Mouse (Mus musculus) heart, embryonic 12.5 days (tissue): ENCODE measurements around the gene Sag. TPM values are rescaled to one million over a fixed set of nuclear protein-coding genes. Genes with fewer than 3 reads are reported as not detected.

ENCODE experiments used
- ATAC-seq: fragments of 200-750 bp; cut with Nextera tagmentation; 2 replicates; pipeline ENCODE4 v1.8.0; 2017; ENCODE audit warnings: moderate TSS enrichment, moderate library complexity; ENCODE audit not compliant: insufficient number of reproducible peaks, low FRiP score
- H3K27ac ChIP-seq: fragments of 300-500 bp; sonication (generic); 2 replicates; pipeline ENCODE4 v1.5.1; 2016; ENCODE audit warnings: mild to moderate bottlenecking, moderate library complexity; ENCODE audit not compliant: poor library complexity, severe bottlenecking
- H3K27me3 ChIP-seq: fragments of 300-500 bp; sonication (generic); replicated peaks from 2 replicates; pipeline ENCODE4 v1.6.1; 2016; ENCODE audit warnings: mild to moderate bottlenecking, moderate library complexity
- H3K36me3 ChIP-seq: fragments of 300-500 bp; sonication (generic); 2 replicates; pipeline ENCODE4 v1.6.1; 2016; ENCODE audit warnings: mild to moderate bottlenecking, moderate library complexity
- H3K4me1 ChIP-seq: fragments of 300-500 bp; sonication (generic); replicated peaks from 2 replicates; pipeline ENCODE4 v1.6.1; 2016; ENCODE audit warnings: mild to moderate bottlenecking
- H3K4me2 ChIP-seq: fragments of 300-500 bp; sonication (generic); 2 replicates; pipeline ENCODE4 v1.6.1; 2016; ENCODE audit warnings: mild to moderate bottlenecking, moderate library complexity
- H3K4me3 ChIP-seq: fragments of 300-500 bp; sonication (generic); 2 replicates; pipeline ENCODE4 v1.5.1; 2016; ENCODE audit warnings: mild to moderate bottlenecking
- H3K9ac ChIP-seq: fragments of 300-500 bp; sonication (generic); 2 replicates; pipeline ENCODE4 v1.6.1; 2016; ENCODE audit warnings: mild to moderate bottlenecking, moderate library complexity
- H3K9me3 ChIP-seq: fragments of 300-500 bp; sonication (generic); replicated peaks from 2 replicates; pipeline ENCODE4 v1.6.1; 2016; ENCODE audit warnings: mild to moderate bottlenecking, moderate library complexity
- WGBS: fragments of 180-500 bp; shearing (Covaris S2); methylation state at CpG from one replicate; pipeline ENCODE4 v1.1.7; 2016; 5-methylcytosine and 5-hydroxymethylcytosine counted together
- polyA plus RNA-seq: library from polyadenylated mRNA; unstranded; fragments of >200 nt; fragmentation: Nextera tagmentation; extraction: Ambion mirVana; gene quantifications from 2 replicates; pipeline ENCODE4 v1.2.1, GENCODE M21; 2016

Gene Sag
- polyA plus RNA-seq, 1 experiment from 2014 or later, result 0.70 TPM

- no peak overlapping the region for H3K9ac ChIP-seq
- no peak overlapping the region for H3K27ac ChIP-seq
- H3K4me1 ChIP-seq, result peaks cover 43% of the 10 kb centered on the region
- no peaks in the 10 kb centered on the region for H3K27me3 ChIP-seq
- no peaks in the 10 kb centered on the region for H3K36me3 ChIP-seq
- no peaks in the 10 kb centered on the region for H3K9me3 ChIP-seq
- H3K4me2 ChIP-seq, result no peak overlapping the region
- WGBS, result 82% methylated on average over 1 of the region's 1 CpGs
- no peak for ATAC-seq
- no peak overlapping the region for H3K4me3 ChIP-seq
Observed at GRCm38 (mm10) chr1:87855522-87855921, 52.0 kb downstream of the Sag start.

- 67% methylated on average over 3 of the region's 3 CpGs for WGBS
- Histone ChIP-seq H3K36me3 (no peaks in the 10 kb centered on the region), H3K4me1 (peaks cover 47% of the 10 kb centered on the region), H3K27ac (no peak overlapping the region), H3K4me3 (no peak overlapping the region), H3K27me3 (no peaks in the 10 kb centered on the region), H3K4me2 (no peak overlapping the region), H3K9me3 (no peaks in the 10 kb centered on the region), H3K9ac (no peak overlapping the region)
- no peak for ATAC-seq
Observed at GRCm38 (mm10) chr1:87856823-87857222, 53.3 kb downstream of the Sag start.

GRCm38 (mm10) chr1:87858031-87858430 is 54.6 kb downstream of the Sag start:
- Histone ChIP-seq H3K9ac (no peak overlapping the region), H3K36me3 (no peaks in the 10 kb centered on the region), H3K4me3 (no peak overlapping the region), H3K4me2 (no peak overlapping the region), H3K27me3 (no peaks in the 10 kb centered on the region), H3K27ac (no peak overlapping the region), H3K4me1 (peaks cover 51% of the 10 kb centered on the region), H3K9me3 (no peaks in the 10 kb centered on the region)
- 62% methylated on average over 1 of the region's 1 CpGs for WGBS
- ATAC-seq, result no peak

GRCm38 (mm10) chr1:87858529-87858928 is 55.0 kb downstream of the Sag start:
- no peak overlapping the region for H3K9ac ChIP-seq
- 87% methylated on average over 2 of the region's 2 CpGs for WGBS
- no peak overlapping the region for H3K4me2 ChIP-seq
- peaks cover 52% of the 10 kb centered on the region for H3K4me1 ChIP-seq
- no peaks in the 10 kb centered on the region for H3K27me3 ChIP-seq
- no peak for ATAC-seq
- H3K4me3 ChIP-seq, result no peak overlapping the region
- H3K9me3 ChIP-seq, result no peaks in the 10 kb centered on the region
- H3K27ac ChIP-seq, result no peak overlapping the region
- no peaks in the 10 kb centered on the region for H3K36me3 ChIP-seq

- Histone ChIP-seq H3K27ac (no peak overlapping the region), H3K4me3 (no peak overlapping the region), H3K36me3 (no peaks in the 10 kb centered on the region), H3K27me3 (no peaks in the 10 kb centered on the region), H3K4me2 (no peak overlapping the region), H3K9ac (no peak overlapping the region), H3K9me3 (no peaks in the 10 kb centered on the region), H3K4me1 (peaks cover 41% of the 10 kb centered on the region)
- ATAC-seq, result no peak
- 71% methylated on average over 3 of the region's 3 CpGs for WGBS
Observed at GRCm38 (mm10) chr1:87863602-87864001, 60.1 kb downstream of the Sag start.

GRCm38 (mm10) chr1:87864889-87865288 is 61.4 kb downstream of the Sag start:
- Histone ChIP-seq H3K9ac (no peak overlapping the region), H3K36me3 (no peaks in the 10 kb centered on the region), H3K9me3 (no peaks in the 10 kb centered on the region), H3K4me3 (no peak overlapping the region), H3K27ac (no peak overlapping the region), H3K27me3 (no peaks in the 10 kb centered on the region), H3K4me1 (peaks cover 36% of the 10 kb centered on the region), H3K4me2 (no peak overlapping the region)
- ATAC-seq, result no peak

- peak overlapping the region; percentile 76 for H3K27ac ChIP-seq
Observed at GRCm38 (mm10) chr1:87866672-87867071, 63.2 kb downstream of the Sag start.

GRCm38 (mm10) chr1:87871546-87871945 is 68.1 kb downstream of the Sag start:
- Histone ChIP-seq H3K4me2 (no peak overlapping the region), H3K27ac (no peak overlapping the region), H3K9me3 (no peaks in the 10 kb centered on the region), H3K4me3 (no peak overlapping the region), H3K27me3 (no peaks in the 10 kb centered on the region), H3K36me3 (no peaks in the 10 kb centered on the region), H3K9ac (no peak overlapping the region), H3K4me1 (peaks cover 56% of the 10 kb centered on the region)
- no peak; the same call in 1 of the 2 replicates for ATAC-seq

More at GRCm38 (mm10) chr1:87866672-87867071, 63.2 kb downstream of the Sag start:
- Histone ChIP-seq H3K9me3 (no peaks in the 10 kb centered on the region), H3K4me2 (no peak overlapping the region), H3K9ac (no peak overlapping the region), H3K36me3 (no peaks in the 10 kb centered on the region), H3K27me3 (no peaks in the 10 kb centered on the region), H3K4me3 (no peak overlapping the region), H3K4me1 (peaks cover 48% of the 10 kb centered on the region)
- WGBS, result 59% methylated on average over 1 of the region's 1 CpGs
- no peak for ATAC-seq

- Histone ChIP-seq H3K4me1 (peaks cover 66% of the 10 kb centered on the region), H3K9ac (no peak overlapping the region)
- ATAC-seq, result no peak
Observed at GRCm38 (mm10) chr1:87873081-87873480, 69.6 kb downstream of the Sag start.

GRCm38 (mm10) chr1:87876065-87876464 is 72.6 kb downstream of the Sag start:
- WGBS, result 77% methylated on average over 1 of the region's 1 CpGs
- H3K27ac ChIP-seq, result no peak overlapping the region
- no peaks in the 10 kb centered on the region for H3K9me3 ChIP-seq
- no peak overlapping the region for H3K4me2 ChIP-seq
- H3K4me3 ChIP-seq, result no peak overlapping the region
- no peak overlapping the region for H3K9ac ChIP-seq
- H3K36me3 ChIP-seq, result no peaks in the 10 kb centered on the region
- no peak for ATAC-seq
- H3K27me3 ChIP-seq, result no peaks in the 10 kb centered on the region
- H3K4me1 ChIP-seq, result peaks cover 86% of the 10 kb centered on the region

More at GRCm38 (mm10) chr1:87873081-87873480, 69.6 kb downstream of the Sag start:
- no peak overlapping the region for H3K4me2 ChIP-seq
- H3K4me3 ChIP-seq, result no peak overlapping the region
- H3K27me3 ChIP-seq, result no peaks in the 10 kb centered on the region
- H3K9me3 ChIP-seq, result no peaks in the 10 kb centered on the region
- no peak overlapping the region; the same call in 1 of the 2 replicates for H3K27ac ChIP-seq
- no peaks in the 10 kb centered on the region for H3K36me3 ChIP-seq

- Histone ChIP-seq H3K4me1 (peaks cover 83% of the 10 kb centered on the region), H3K9me3 (no peaks in the 10 kb centered on the region), H3K9ac (peak overlapping the region; percentile 50; the same call in 1 of the 2 replicates), H3K27ac (peak overlapping the region; percentile 81), H3K36me3 (no peaks in the 10 kb centered on the region), H3K4me2 (peak overlapping the region; percentile 27; the same call in 1 of the 2 replicates), H3K4me3 (no peak overlapping the region), H3K27me3 (no peaks in the 10 kb centered on the region)
- ATAC-seq, result no peak
- 31% methylated on average over 9 of the region's 9 CpGs for WGBS
Observed at GRCm38 (mm10) chr1:87877552-87878283, 74.2 kb downstream of the Sag start.

- Histone ChIP-seq H3K4me2 (no peak overlapping the region), H3K27me3 (no peaks in the 10 kb centered on the region), H3K36me3 (peaks cover 7% of the 10 kb centered on the region), H3K27ac (peak overlapping the region; percentile 83), H3K4me1 (peaks cover 74% of the 10 kb centered on the region), H3K4me3 (no peak overlapping the region), H3K9ac (no peak overlapping the region), H3K9me3 (no peaks in the 10 kb centered on the region)
- 86% methylated on average over 3 of the region's 3 CpGs for WGBS
- no peak for ATAC-seq
Observed at GRCm38 (mm10) chr1:87879034-87879433, 75.6 kb downstream of the Sag start.
